Mouse (Mus musculus) bone marrow, adult 2 months (tissue): ENCODE measurements around the gene Galnt17.

Source experiments
- CTCF ChIP-seq: fragments of 200-500 bp; IDR thresholded peaks from 2 replicates; pipeline ENCODE4 v1.5.1; 2011; ENCODE audit warnings: low read length, control low read depth; ENCODE audit not compliant: control insufficient read depth, insufficient read depth
- POLR2A ChIP-seq: fragments of 200-500 bp; IDR thresholded peaks from 2 replicates; pipeline ENCODE4 v1.6.1; 2011; ENCODE audit warnings: low read depth, mild to moderate bottlenecking, control low read depth, low read length, borderline replicate concordance; ENCODE audit not compliant: control insufficient read depth

GRCm38 (mm10) chr5:131083072-131083657 lies 225.1 kb downstream of the Galnt17 start:
- no peak for TF ChIP-seq POLR2A
- TF ChIP-seq CTCF: no peak
